Mouse (Mus musculus) neural tube, embryonic 15.5 days (tissue): ENCODE results near the gene Rbm38. TPM values are rescaled to one million over a fixed set of nuclear protein-coding genes. Genes with fewer than 3 reads are reported as not detected.

Experiments used
- ATAC-seq: fragments of 200-750 bp; cut with Nextera tagmentation; 2 replicates; pipeline ENCODE4 v1.8.0; 2017; ENCODE audit warnings: mild to moderate bottlenecking, moderate TSS enrichment, moderate library complexity; ENCODE audit not compliant: low FRiP score
- H3K27ac ChIP-seq: fragments of 300-500 bp; sonication (generic); replicated peaks from 2 replicates; pipeline ENCODE4 v1.5.1; 2015; ENCODE audit warnings: mild to moderate bottlenecking, inconsistent platforms
- H3K27me3 ChIP-seq: fragments of 300-500 bp; sonication (generic); replicated peaks from 2 replicates; pipeline ENCODE4 v1.6.1; 2015; ENCODE audit warnings: inconsistent platforms
- H3K36me3 ChIP-seq: fragments of 300-500 bp; sonication (generic); 2 replicates; pipeline ENCODE4 v1.6.1; 2015; ENCODE audit warnings: inconsistent platforms
- H3K4me1 ChIP-seq: fragments of 300-500 bp; sonication (generic); 2 replicates; pipeline ENCODE4 v1.6.1; 2015; ENCODE audit warnings: inconsistent platforms
- H3K4me2 ChIP-seq: fragments of 300-500 bp; sonication (generic); 2 replicates; pipeline ENCODE4 v1.6.1; 2015; ENCODE audit warnings: inconsistent platforms, mild to moderate bottlenecking, moderate library complexity
- H3K4me3 ChIP-seq: fragments of 300-500 bp; sonication (generic); replicated peaks from 2 replicates; pipeline ENCODE4 v1.5.1; 2015; ENCODE audit warnings: mild to moderate bottlenecking, inconsistent platforms
- H3K9ac ChIP-seq: fragments of 300-500 bp; sonication (generic); replicated peaks from 2 replicates; pipeline ENCODE4 v1.6.1; 2015; ENCODE audit warnings: mild to moderate bottlenecking, inconsistent platforms
- H3K9me3 ChIP-seq: fragments of 300-500 bp; sonication (generic); replicated peaks from 2 replicates; pipeline ENCODE4 v1.6.1; 2016; ENCODE audit warnings: inconsistent platforms
- WGBS: fragments of 180-500 bp; shearing (Covaris S2); methylation state at CpG from one replicate; pipeline ENCODE4 v1.1.7; 2015; ENCODE audit warnings: mixed read lengths; 5-methylcytosine and 5-hydroxymethylcytosine counted together
- polyA plus RNA-seq: library from polyadenylated mRNA; unstranded; fragments of >200 nt; fragmentation: Nextera tagmentation; extraction: Ambion mirVana; gene quantifications from 2 replicates; pipeline ENCODE4 v1.2.1, GENCODE M21; 2015

Gene Rbm38
- polyA plus RNA-seq, 1 experiment from 2014 or later: 11.5 TPM

GRCm38 (mm10) chr2:173039041-173039440, 18.7 kb downstream of the Rbm38 start:
- no peaks in the 10 kb centered on the region for H3K9me3 ChIP-seq

DNA sequence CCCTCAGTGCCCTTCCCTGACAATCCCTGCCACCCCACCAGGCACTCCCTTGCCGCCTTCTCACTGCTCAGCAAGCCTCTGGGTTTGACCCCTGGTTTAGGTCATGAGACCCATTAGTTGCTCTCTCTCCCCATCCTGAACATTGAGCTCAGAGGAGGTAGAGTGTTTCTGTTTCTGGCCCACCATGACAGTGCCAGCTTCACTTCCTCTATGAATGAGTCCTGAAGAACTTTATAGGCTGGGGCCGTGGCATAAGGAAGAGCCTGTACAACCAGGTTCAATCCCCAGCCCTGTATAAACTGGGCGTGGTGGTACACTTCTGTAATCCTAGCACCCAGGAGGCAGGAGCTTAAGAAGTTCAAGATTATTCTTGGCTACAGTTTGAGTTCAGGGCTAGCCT, 20.5 kb downstream of the Rbm38 start:
- no peak overlapping the region for H3K4me3 ChIP-seq
- ATAC-seq: no peak
- no peak overlapping the region for H3K4me2 ChIP-seq
- no peaks in the 10 kb centered on the region for H3K36me3 ChIP-seq
- 87% methylated on average over 3 of the region's 3 CpGs for WGBS
- H3K27ac ChIP-seq: no peak overlapping the region
- no peaks in the 10 kb centered on the region for H3K27me3 ChIP-seq
- no peak overlapping the region for H3K9ac ChIP-seq
- no peaks in the 10 kb centered on the region for H3K4me1 ChIP-seq
- no peaks in the 10 kb centered on the region for H3K9me3 ChIP-seq

More at GRCm38 (mm10) chr2:173039041-173039440, 18.7 kb downstream of the Rbm38 start:
- H3K27me3 ChIP-seq: no peaks in the 10 kb centered on the region
- H3K9ac ChIP-seq: no peak overlapping the region
- H3K36me3 ChIP-seq: 0 out of 2 replicates have a peak, but pooled peaks cover 8% of the 10 kb centered on the region
- no peak overlapping the region for H3K27ac ChIP-seq
- H3K4me2 ChIP-seq: no peak overlapping the region
- ATAC-seq: no peak
- 95% methylated on average over 4 of the region's 4 CpGs for WGBS
- no peaks in the 10 kb centered on the region for H3K4me1 ChIP-seq
- no peak overlapping the region for H3K4me3 ChIP-seq

- H3K27ac ChIP-seq: no peak overlapping the region
- no peak overlapping the region for H3K4me3 ChIP-seq
- no peak overlapping the region for H3K4me2 ChIP-seq
- 70% methylated on average over 5 of the region's 5 CpGs for WGBS
- no peak for ATAC-seq
- no peaks in the 10 kb centered on the region for H3K9me3 ChIP-seq
- no peaks in the 10 kb centered on the region for H3K4me1 ChIP-seq
- no peaks in the 10 kb centered on the region for H3K36me3 ChIP-seq
- no peak overlapping the region for H3K9ac ChIP-seq
- no peaks in the 10 kb centered on the region for H3K27me3 ChIP-seq
Measured at GRCm38 (mm10) chr2:173041242-173041641, 20.9 kb downstream of the Rbm38 start.

GRCm38 (mm10) chr2:173041893-173042292, 21.6 kb downstream of the Rbm38 start:
- no peaks in the 10 kb centered on the region for H3K27me3 ChIP-seq
- H3K9ac ChIP-seq: no peak overlapping the region
- H3K4me2 ChIP-seq: no peak overlapping the region
- H3K27ac ChIP-seq: no peak overlapping the region
- H3K4me3 ChIP-seq: no peak overlapping the region
- no peaks in the 10 kb centered on the region for H3K9me3 ChIP-seq
- no peak for ATAC-seq
- no peaks in the 10 kb centered on the region for H3K4me1 ChIP-seq
- no peaks in the 10 kb centered on the region for H3K36me3 ChIP-seq
- 85% methylated on average over 1 of the region's 1 CpGs for WGBS

- no peak for ATAC-seq
- H3K27me3 ChIP-seq: no peaks in the 10 kb centered on the region
- no peak overlapping the region for H3K9ac ChIP-seq
- H3K4me1 ChIP-seq: no peaks in the 10 kb centered on the region
- H3K27ac ChIP-seq: no peak overlapping the region
- 69% methylated on average over 11 of the region's 11 CpGs for WGBS
- no peak overlapping the region for H3K4me2 ChIP-seq
- no peak overlapping the region for H3K4me3 ChIP-seq
- no peaks in the 10 kb centered on the region for H3K9me3 ChIP-seq
- no peaks in the 10 kb centered on the region for H3K36me3 ChIP-seq
Measured at GRCm38 (mm10) chr2:173042504-173043162, 22.3 kb downstream of the Rbm38 start.

- Histone ChIP-seq H3K9ac (no peak overlapping the region), H3K4me3 (no peak overlapping the region), H3K4me1 (no peaks in the 10 kb centered on the region), H3K4me2 (no peak overlapping the region), H3K27me3 (no peaks in the 10 kb centered on the region), H3K36me3 (no peaks in the 10 kb centered on the region), H3K27ac (no peak overlapping the region), H3K9me3 (no peaks in the 10 kb centered on the region)
- WGBS: 82% methylated on average over 18 of the region's 18 CpGs
- no peak for ATAC-seq
Measured at GRCm38 (mm10) chr2:173044198-173044970, 24.1 kb downstream of the Rbm38 start.

DNA sequence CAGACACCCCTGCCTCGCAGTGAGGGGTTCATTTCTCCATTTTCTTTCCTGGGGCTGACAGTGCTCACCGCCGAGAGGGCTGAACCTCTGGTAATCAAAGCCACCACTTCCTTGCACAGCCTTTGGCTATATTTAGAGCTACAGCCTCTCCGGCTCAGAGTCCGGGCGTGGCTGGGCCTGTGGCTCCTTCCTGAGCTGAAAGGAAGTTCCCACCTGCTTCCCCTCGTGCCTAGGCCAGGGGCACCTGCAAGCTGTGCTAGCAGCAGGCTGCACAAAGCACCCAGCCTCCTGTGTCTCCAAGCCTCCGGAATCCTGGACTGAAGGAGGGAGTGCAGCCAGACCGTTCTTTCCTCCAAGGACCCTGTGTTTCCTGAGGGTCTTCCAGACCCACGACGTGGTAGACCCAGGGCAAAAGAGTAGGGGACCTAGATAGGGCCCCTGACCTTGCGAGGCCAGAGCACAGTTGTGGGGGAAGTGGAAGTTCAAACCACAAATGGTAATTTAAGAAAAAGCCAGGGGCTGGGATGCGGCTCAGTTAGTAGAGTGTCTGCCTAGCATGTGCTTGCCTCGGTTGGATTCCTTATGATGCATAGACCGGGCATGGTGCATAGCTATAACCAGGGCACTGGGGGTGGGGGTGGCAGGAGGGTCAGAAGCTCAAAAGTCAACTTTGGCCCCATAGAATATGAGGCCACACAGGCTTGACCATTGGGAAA, 26.4 kb downstream of the Rbm38 start:
- ATAC-seq: no peak

DNA sequence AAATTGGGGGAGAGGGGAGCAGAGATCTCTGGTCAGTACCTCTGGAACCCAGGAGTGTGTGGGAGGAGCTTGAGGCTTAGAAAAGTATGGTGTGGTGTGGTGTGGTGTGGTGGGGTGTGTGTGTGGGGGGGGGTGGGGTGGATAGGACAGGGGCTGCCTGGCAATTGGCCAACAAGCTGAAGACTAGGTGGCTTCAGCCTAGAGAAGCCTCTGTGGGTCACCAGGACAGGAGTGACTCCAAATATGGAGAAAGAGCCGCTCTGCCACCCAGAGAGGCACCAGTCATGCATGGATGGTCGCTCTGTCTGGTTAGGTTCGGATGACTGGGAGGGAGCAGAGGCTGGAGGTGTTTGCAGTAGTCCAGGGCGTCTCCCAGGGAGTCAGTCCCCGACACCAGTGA, 27.2 kb downstream of the Rbm38 start:
- H3K4me3 ChIP-seq: no peak overlapping the region
- no peaks in the 10 kb centered on the region for H3K9me3 ChIP-seq
- H3K9ac ChIP-seq: no peak overlapping the region
- no peaks in the 10 kb centered on the region for H3K36me3 ChIP-seq
- H3K27ac ChIP-seq: no peak overlapping the region
- no peak overlapping the region for H3K4me2 ChIP-seq
- no peaks in the 10 kb centered on the region for H3K4me1 ChIP-seq
- H3K27me3 ChIP-seq: no peaks in the 10 kb centered on the region
- ATAC-seq: no peak
- WGBS: 69% methylated on average over 5 of the region's 5 CpGs

More for the DNA sequence above, 26.4 kb downstream of the Rbm38 start:
- Histone ChIP-seq H3K36me3 (no peaks in the 10 kb centered on the region), H3K4me1 (no peaks in the 10 kb centered on the region), H3K4me3 (no peak overlapping the region), H3K4me2 (no peak overlapping the region), H3K9me3 (no peaks in the 10 kb centered on the region), H3K27me3 (no peaks in the 10 kb centered on the region), H3K27ac (no peak overlapping the region), H3K9ac (no peak overlapping the region)
- 72% methylated on average over 15 of the region's 15 CpGs for WGBS

DNA sequence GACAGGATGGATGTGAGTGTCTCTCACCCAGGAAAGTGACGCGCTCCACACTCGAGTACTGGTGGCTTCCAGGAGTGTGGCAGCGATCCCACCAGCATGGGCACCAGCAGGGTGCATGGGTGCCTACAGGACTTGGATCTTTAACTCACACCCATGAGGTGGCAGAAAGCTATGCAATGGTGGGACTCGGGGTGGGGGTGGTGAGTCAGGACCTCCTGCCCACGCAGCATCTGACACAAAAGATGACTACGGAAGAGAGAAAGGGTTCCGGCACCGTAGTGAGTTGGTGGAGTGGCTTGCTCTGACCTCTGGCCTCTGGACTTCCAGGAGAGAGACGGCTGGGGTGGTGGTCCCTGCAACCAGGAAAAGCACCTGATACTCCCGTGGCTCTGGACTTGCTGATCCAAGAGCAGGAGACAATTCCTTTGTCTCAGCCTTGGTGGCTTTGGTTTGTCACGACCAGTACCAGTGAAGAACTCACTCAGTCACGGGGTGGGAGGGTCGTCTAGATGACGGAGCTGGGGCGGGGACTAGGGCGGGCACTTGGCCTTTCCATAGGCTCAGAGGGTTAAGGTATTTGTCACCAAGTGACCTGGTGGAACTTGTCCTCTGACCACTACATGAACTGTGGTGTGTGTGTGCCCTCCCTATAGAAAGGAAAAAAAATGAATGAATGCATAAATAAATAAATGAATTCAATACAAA, 27.9 kb downstream of the Rbm38 start:
- no peaks in the 10 kb centered on the region for H3K27me3 ChIP-seq
- 64% methylated on average over 17 of the region's 17 CpGs for WGBS
- ATAC-seq: no peak
- H3K4me2 ChIP-seq: no peak overlapping the region
- H3K27ac ChIP-seq: no peak overlapping the region
- no peaks in the 10 kb centered on the region for H3K9me3 ChIP-seq
- H3K4me1 ChIP-seq: no peaks in the 10 kb centered on the region
- H3K4me3 ChIP-seq: no peak overlapping the region
- no peak overlapping the region for H3K9ac ChIP-seq
- no peaks in the 10 kb centered on the region for H3K36me3 ChIP-seq

GRCm38 (mm10) chr2:173049231-173049630, 28.9 kb downstream of the Rbm38 start:
- Histone ChIP-seq H3K9me3 (no peaks in the 10 kb centered on the region), H3K4me3 (no peak overlapping the region), H3K36me3 (no peaks in the 10 kb centered on the region), H3K27me3 (no peaks in the 10 kb centered on the region), H3K4me2 (no peak overlapping the region), H3K27ac (no peak overlapping the region), H3K9ac (no peak overlapping the region), H3K4me1 (no peaks in the 10 kb centered on the region)
- WGBS: 93% methylated on average over 3 of the region's 3 CpGs
- no peak for ATAC-seq

GRCm38 (mm10) chr2:173049817-173050216, 29.5 kb downstream of the Rbm38 start:
- no peaks in the 10 kb centered on the region for H3K4me1 ChIP-seq
- H3K9ac ChIP-seq: no peak overlapping the region
- H3K27ac ChIP-seq: no peak overlapping the region
- no peak overlapping the region for H3K4me2 ChIP-seq
- H3K4me3 ChIP-seq: no peak overlapping the region
- ATAC-seq: no peak
- H3K36me3 ChIP-seq: no peaks in the 10 kb centered on the region
- no peaks in the 10 kb centered on the region for H3K9me3 ChIP-seq
- H3K27me3 ChIP-seq: no peaks in the 10 kb centered on the region
- WGBS: 47% methylated on average over 6 of the region's 6 CpGs
